Mouse (Mus musculus) hindbrain, embryonic 16.5 days (tissue): ENCODE results near the gene Gorasp1. TPM values are rescaled to one million over a fixed set of nuclear protein-coding genes. Genes with fewer than 3 reads are reported as not detected.

ENCODE experiments used
- ATAC-seq: fragments of 200-750 bp; cut with Nextera tagmentation; 2 replicates; pipeline ENCODE4 v1.8.0; 2017; ENCODE audit warnings: moderate TSS enrichment, moderate library complexity
- H3K27ac ChIP-seq: fragments of 300-500 bp; sonication (generic); 2 replicates; pipeline ENCODE4 v1.5.1; 2014; ENCODE audit warnings: low read depth, mild to moderate bottlenecking, control low read depth, low read length, moderate library complexity
- H3K27me3 ChIP-seq: fragments of 300-500 bp; sonication (generic); replicated peaks from 2 replicates; pipeline ENCODE4 v1.6.1; 2014; ENCODE audit warnings: low read length; ENCODE audit not compliant: control insufficient read depth, insufficient read depth
- H3K36me3 ChIP-seq: fragments of 300-500 bp; sonication (generic); 2 replicates; pipeline ENCODE4 v1.6.1; 2014; ENCODE audit warnings: mild to moderate bottlenecking, low read length, moderate library complexity, mixed read lengths; ENCODE audit not compliant: control insufficient read depth, insufficient read depth
- H3K4me1 ChIP-seq: fragments of 300-500 bp; sonication (generic); 2 replicates; pipeline ENCODE4 v1.6.1; 2014; ENCODE audit warnings: low read depth, low read length; ENCODE audit not compliant: control insufficient read depth, insufficient read depth
- H3K4me2 ChIP-seq: fragments of 300-500 bp; sonication (generic); 2 replicates; pipeline ENCODE4 v1.6.1; 2014; ENCODE audit warnings: mild to moderate bottlenecking, low read length, control low read depth, moderate library complexity
- H3K4me3 ChIP-seq: fragments of 300-500 bp; sonication (generic); 2 replicates; pipeline ENCODE4 v1.5.1; 2014; ENCODE audit warnings: mild to moderate bottlenecking, low read length, control low read depth, moderate library complexity
- H3K9ac ChIP-seq: fragments of 300-500 bp; sonication (generic); 2 replicates; pipeline ENCODE4 v1.6.1; 2014; ENCODE audit warnings: low read depth, mild to moderate bottlenecking, control low read depth, low read length, moderate library complexity
- H3K9me3 ChIP-seq: fragments of 300-500 bp; sonication (generic); 2 replicates; pipeline ENCODE4 v1.6.1; 2014; ENCODE audit warnings: mild to moderate bottlenecking, low read length, moderate library complexity; ENCODE audit not compliant: control insufficient read depth
- WGBS: fragments of 180-500 bp; shearing (Covaris S2); extraction: QIAGEN DNeasy Blood & Tissue Kit; methylation state at CpG from one replicate; pipeline ENCODE4 v1.1.7; 2014; 5-methylcytosine and 5-hydroxymethylcytosine counted together
- polyA plus RNA-seq: library from polyadenylated mRNA; unstranded; fragments of >200 nt; fragmentation: Nextera tagmentation; extraction: Ambion mirVana; gene quantifications from 2 replicates; pipeline ENCODE4 v1.2.1, GENCODE M21; 2015

The Gorasp1 gene
- polyA plus RNA-seq, 1 experiment from 2014 or later, result 33.1 TPM

GRCm38 (mm10) chr9:119964206-119964605 lies 26.8 kb upstream of the Gorasp1 start:
- Histone ChIP-seq H3K4me1 (no peaks in the 10 kb centered on the region), H3K9me3 (no peaks in the 10 kb centered on the region), H3K36me3 (no peaks in the 10 kb centered on the region), H3K4me2 (no peak overlapping the region), H3K9ac (no peak overlapping the region), H3K27me3 (no peaks in the 10 kb centered on the region; the same call in 1 of the 2 replicates), H3K4me3 (no peak overlapping the region), H3K27ac (no peak overlapping the region)
- 80% methylated on average over 3 of the region's 3 CpGs for WGBS
- no peak for ATAC-seq

GRCm38 (mm10) chr9:119962987-119963667 lies 25.8 kb upstream of the Gorasp1 start:
- H3K36me3 ChIP-seq, result no peaks in the 10 kb centered on the region
- no peaks in the 10 kb centered on the region; the same call in 1 of the 2 replicates for H3K27me3 ChIP-seq
- H3K4me1 ChIP-seq, result no peaks in the 10 kb centered on the region
- no peak overlapping the region for H3K27ac ChIP-seq
- H3K4me3 ChIP-seq, result no peak overlapping the region
- ATAC-seq, result no peak; the same call in 1 of the 2 replicates
- H3K9me3 ChIP-seq, result no peaks in the 10 kb centered on the region
- H3K4me2 ChIP-seq, result peak overlapping the region; percentile 29
- WGBS, result 19% methylated on average over 20 of the region's 21 CpGs
- H3K9ac ChIP-seq, result peak overlapping the region; percentile 41; the same call in 1 of the 2 replicates

- Histone ChIP-seq H3K9me3 (no peaks in the 10 kb centered on the region), H3K36me3 (no peaks in the 10 kb centered on the region), H3K4me2 (no peak overlapping the region), H3K27ac (no peak overlapping the region), H3K4me1 (no peaks in the 10 kb centered on the region), H3K9ac (no peak overlapping the region), H3K27me3 (no peaks in the 10 kb centered on the region; the same call in 1 of the 2 replicates), H3K4me3 (no peak overlapping the region)
- WGBS, result 84% methylated on average over 4 of the region's 4 CpGs
- no peak for ATAC-seq
Observed at GRCm38 (mm10) chr9:119962216-119962615, 24.9 kb upstream of the Gorasp1 start.

GRCm38 (mm10) chr9:119958835-119959234 lies 21.5 kb upstream of the Gorasp1 start:
- Histone ChIP-seq H3K9ac (no peak overlapping the region), H3K4me2 (no peak overlapping the region), H3K4me3 (no peak overlapping the region), H3K27ac (no peak overlapping the region), H3K36me3 (no peaks in the 10 kb centered on the region), H3K4me1 (no peaks in the 10 kb centered on the region), H3K27me3 (no peaks in the 10 kb centered on the region; the same call in 1 of the 2 replicates), H3K9me3 (no peaks in the 10 kb centered on the region)
- ATAC-seq, result no peak
- 91% methylated on average over 9 of the region's 9 CpGs for WGBS

GRCm38 (mm10) chr9:119951388-119951787 lies 14.0 kb upstream of the Gorasp1 start:
- Histone ChIP-seq H3K4me2 (no peak overlapping the region), H3K27ac (no peak overlapping the region), H3K4me3 (no peak overlapping the region), H3K27me3 (no peaks in the 10 kb centered on the region), H3K9me3 (no peaks in the 10 kb centered on the region), H3K36me3 (no peaks in the 10 kb centered on the region), H3K4me1 (no peaks in the 10 kb centered on the region; the same call in 1 of the 2 replicates), H3K9ac (no peak overlapping the region)
- no peak for ATAC-seq
- WGBS, result 87% methylated on average over 9 of the region's 9 CpGs

- ATAC-seq, result no peak
- Histone ChIP-seq H3K36me3 (no peaks in the 10 kb centered on the region), H3K27ac (no peak overlapping the region), H3K4me3 (no peak overlapping the region), H3K4me1 (no peaks in the 10 kb centered on the region; the same call in 1 of the 2 replicates), H3K27me3 (no peaks in the 10 kb centered on the region), H3K9me3 (no peaks in the 10 kb centered on the region), H3K4me2 (no peak overlapping the region), H3K9ac (no peak overlapping the region)
- 38% methylated on average over 6 of the region's 6 CpGs for WGBS
Observed at GRCm38 (mm10) chr9:119950434-119950833, 13.1 kb upstream of the Gorasp1 start.

GRCm38 (mm10) chr9:119948804-119949203 lies 11.4 kb upstream of the Gorasp1 start:
- no peak overlapping the region for H3K4me2 ChIP-seq
- H3K36me3 ChIP-seq, result no peaks in the 10 kb centered on the region
- no peaks in the 10 kb centered on the region for H3K27me3 ChIP-seq
- no peak overlapping the region for H3K9ac ChIP-seq
- 69% methylated on average over 3 of the region's 3 CpGs for WGBS
- no peak for ATAC-seq
- H3K4me3 ChIP-seq, result no peak overlapping the region
- no peaks in the 10 kb centered on the region for H3K9me3 ChIP-seq
- H3K27ac ChIP-seq, result no peak overlapping the region
- no peaks in the 10 kb centered on the region; the same call in 1 of the 2 replicates for H3K4me1 ChIP-seq

GRCm38 (mm10) chr9:119945173-119945900 lies 8.0 kb upstream of the Gorasp1 start:
- Histone ChIP-seq H3K4me3 (no peak overlapping the region), H3K36me3 (no peaks in the 10 kb centered on the region), H3K27me3 (no peaks in the 10 kb centered on the region), H3K9ac (no peak overlapping the region), H3K27ac (no peak overlapping the region), H3K9me3 (no peaks in the 10 kb centered on the region), H3K4me1 (no peaks in the 10 kb centered on the region), H3K4me2 (no peak overlapping the region)
- WGBS, result 69% methylated on average over 12 of the region's 12 CpGs
- no peak for ATAC-seq

GRCm38 (mm10) chr9:119943326-119943725 lies 6.0 kb upstream of the Gorasp1 start:
- WGBS, result 53% methylated on average over 1 of the region's 1 CpGs
- H3K4me1 ChIP-seq, result no peaks in the 10 kb centered on the region
- no peak overlapping the region for H3K4me3 ChIP-seq
- H3K4me2 ChIP-seq, result no peak overlapping the region
- no peaks in the 10 kb centered on the region for H3K36me3 ChIP-seq
- no peak overlapping the region for H3K9ac ChIP-seq
- ATAC-seq, result no peak
- no peaks in the 10 kb centered on the region for H3K27me3 ChIP-seq
- no peaks in the 10 kb centered on the region for H3K9me3 ChIP-seq
- H3K27ac ChIP-seq, result no peak overlapping the region
